Mouse (Mus musculus): ENCODE measurements around the gene Vmn2r70. TPM values are rescaled to one million over a fixed set of nuclear protein-coding genes. Genes with fewer than 3 reads are reported as not detected.

Gene Vmn2r70
- polyA plus RNA-seq (2014; fragmentation: Nextera tagmentation; extraction: Ambion mirVana) = not detected in 2 replicates

DNA sequence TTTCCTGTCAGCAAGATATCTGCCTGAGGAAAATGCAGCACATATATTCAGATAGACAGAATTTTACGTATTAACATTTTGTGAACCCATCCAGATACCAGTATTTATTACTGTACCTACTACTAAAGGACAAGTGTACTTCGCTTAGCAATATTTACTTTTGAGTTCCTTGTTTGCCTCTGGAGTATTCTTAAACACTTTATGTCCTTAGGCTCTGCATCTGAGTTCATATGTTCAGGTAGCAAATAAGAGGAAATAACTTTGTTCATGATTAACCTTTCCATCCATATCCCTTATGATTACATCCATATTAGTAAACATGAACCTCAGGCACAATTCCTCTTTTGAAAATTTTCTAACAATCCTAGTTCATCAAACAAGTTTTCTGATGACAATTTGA is at the start of gene Vmn2r70:
Vmn2r70 (minus strand) TSS at position 101 of the 400 bp plus-strand sequence.
- WGBS = 76% methylated on average over 2 of the region's 2 CpGs
- H3K27me3 ChIP-seq (ENCODE audit: control insufficient read depth, insufficient read depth, low read length) = no peaks in the 10 kb centered on the region
- no peak within 1 kb of the TSS for H3K9ac ChIP-seq (replicated peaks; ENCODE audit: low read depth, low read length)
- no peaks in the 10 kb centered on the region for H3K9me3 ChIP-seq (ENCODE audit: control insufficient read depth, low read length)
- ATAC-seq (ENCODE audit: low read depth) = no peak
- no peak within 1 kb of the TSS for H3K4me3 ChIP-seq (ENCODE audit: low read depth, low read length)
- H3K4me1 ChIP-seq (ENCODE audit: control insufficient read depth, insufficient read depth, low read length) = no peaks in the 10 kb centered on the region
- no peak within 1 kb of the TSS for H3K27ac ChIP-seq (ENCODE audit: low read depth, low read length)
- H3K36me3 ChIP-seq (ENCODE audit: control insufficient read depth, insufficient read depth, low read length) = no peaks in the 10 kb centered on the region
- H3K4me2 ChIP-seq (ENCODE audit: low read depth, low read length) = no peak within 1 kb of the TSS

DNA sequence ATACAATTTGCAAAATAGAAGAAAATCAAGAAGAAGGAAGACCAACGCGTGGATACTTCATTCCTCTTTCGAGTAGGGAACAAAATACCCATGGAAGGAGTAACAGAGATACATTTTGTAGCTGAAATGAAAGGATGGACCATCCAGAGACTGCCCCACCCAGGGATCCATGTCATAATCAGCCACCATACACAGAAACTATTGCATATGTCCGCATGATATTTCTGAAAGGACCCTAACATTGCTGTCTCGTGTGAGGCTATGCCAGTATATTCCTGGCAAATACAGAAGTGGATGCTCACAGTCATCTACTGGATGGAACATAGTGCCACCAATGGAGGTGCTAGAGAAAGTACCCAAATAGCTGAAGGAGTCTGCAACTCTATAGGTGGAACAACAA is 6.2 kb downstream of the Vmn2r70 start, which contains the start of gene Vmn2r71:
Vmn2r71 (plus strand) TSS at position 301 of the 400 bp plus-strand sequence.
- Histone ChIP-seq H3K4me3 (ENCODE audit: low read depth, low read length) (no peak within 1 kb of the TSS), H3K36me3 (ENCODE audit: control insufficient read depth, insufficient read depth, low read length) (no peaks in the 10 kb centered on the region), H3K9ac (replicated peaks; ENCODE audit: low read depth, low read length) (no peak within 1 kb of the TSS), H3K27me3 (ENCODE audit: control insufficient read depth, insufficient read depth, low read length) (no peaks in the 10 kb centered on the region), H3K4me2 (ENCODE audit: low read depth, low read length) (no peak within 1 kb of the TSS), H3K27ac (ENCODE audit: low read depth, low read length) (no peak within 1 kb of the TSS), H3K9me3 (ENCODE audit: control insufficient read depth, low read length) (no peaks in the 10 kb centered on the region), H3K4me1 (ENCODE audit: control insufficient read depth, insufficient read depth, low read length) (no peaks in the 10 kb centered on the region)
- no peak for ATAC-seq (ENCODE audit: low read depth)
- 82% methylated on average over 5 of the region's 5 CpGs for whole genome bisulfite sequencing

DNA sequence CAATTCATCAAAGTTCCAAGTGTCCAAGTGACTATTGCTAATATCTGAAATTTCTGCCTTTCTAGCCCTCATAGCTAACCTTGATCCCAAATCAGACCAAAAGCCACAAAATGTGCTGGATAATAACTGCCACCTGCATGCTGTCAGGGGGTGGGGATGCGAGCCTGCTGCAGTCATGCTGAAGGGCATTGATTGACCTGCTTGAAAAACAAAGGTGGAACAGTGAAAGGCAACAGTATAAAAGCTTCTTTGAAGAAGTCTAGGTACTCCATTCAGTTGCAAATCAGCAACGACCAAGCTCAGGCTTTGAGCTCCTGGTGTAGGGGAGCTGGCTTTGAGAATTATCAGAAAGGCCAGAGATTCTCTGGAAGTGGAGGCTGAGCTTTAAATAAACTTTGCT is 25.9 kb downstream of the Vmn2r70 start:
- Histone ChIP-seq H3K4me2 (ENCODE audit: low read depth, low read length) (no peak overlapping the region), H3K36me3 (ENCODE audit: control insufficient read depth, insufficient read depth, low read length) (no peaks in the 10 kb centered on the region), H3K4me1 (ENCODE audit: control insufficient read depth, insufficient read depth, low read length) (no peaks in the 10 kb centered on the region), H3K9me3 (ENCODE audit: control insufficient read depth, low read length) (no peaks in the 10 kb centered on the region), H3K4me3 (ENCODE audit: low read depth, low read length) (no peak overlapping the region), H3K27me3 (ENCODE audit: control insufficient read depth, insufficient read depth, low read length) (no peaks in the 10 kb centered on the region), H3K9ac (replicated peaks; ENCODE audit: low read depth, low read length) (no peak overlapping the region), H3K27ac (ENCODE audit: low read depth, low read length) (no peak overlapping the region)
- WGBS = 57% methylated on average over 2 of the region's 2 CpGs
- ATAC-seq (ENCODE audit: low read depth) = no peak

DNA sequence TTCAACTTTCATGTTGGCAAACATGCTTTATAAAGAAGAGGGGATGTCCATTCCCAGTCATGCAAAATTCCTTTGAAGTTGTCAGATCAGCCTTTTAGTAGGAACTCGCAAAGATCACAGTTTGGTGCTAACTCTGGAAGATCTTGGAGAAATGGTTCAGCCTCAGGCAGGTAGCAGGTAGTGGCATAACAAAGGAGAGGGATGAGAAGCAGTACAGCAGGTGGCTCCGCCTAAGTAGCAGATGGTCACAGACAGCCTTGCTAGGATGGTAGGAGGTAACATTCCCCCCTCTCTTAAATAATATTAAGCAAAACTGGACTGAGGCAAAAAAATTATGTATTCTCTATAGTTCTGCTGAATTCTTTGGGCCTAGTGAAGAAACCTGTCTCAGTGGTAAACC is 26.9 kb downstream of the Vmn2r70 start:
- Histone ChIP-seq H3K36me3 (ENCODE audit: control insufficient read depth, insufficient read depth, low read length) (no peaks in the 10 kb centered on the region), H3K9me3 (ENCODE audit: control insufficient read depth, low read length) (no peaks in the 10 kb centered on the region), H3K4me3 (ENCODE audit: low read depth, low read length) (no peak overlapping the region), H3K27me3 (ENCODE audit: control insufficient read depth, insufficient read depth, low read length) (no peaks in the 10 kb centered on the region), H3K27ac (ENCODE audit: low read depth, low read length) (no peak overlapping the region), H3K4me1 (ENCODE audit: control insufficient read depth, insufficient read depth, low read length) (no peaks in the 10 kb centered on the region), H3K4me2 (ENCODE audit: low read depth, low read length) (no peak overlapping the region), H3K9ac (replicated peaks; ENCODE audit: low read depth, low read length) (no peak overlapping the region)
- 91% methylated on average over 2 of the region's 2 CpGs for WGBS
- no peak for ATAC-seq (ENCODE audit: low read depth)

Other genes starting within 250 kb of the Vmn2r70 start
- gene Vmn2r69, start 153.3 kb downstream of the Vmn2r70 start, polyA plus RNA-seq (2014; fragmentation: Nextera tagmentation; extraction: Ambion mirVana) = not detected in 2 replicates
- gene Vmn2r71, start 6.1 kb downstream of the Vmn2r70 start, polyA plus RNA-seq (2014; fragmentation: Nextera tagmentation; extraction: Ambion mirVana) = not detected in 2 replicates
- gene Vmn2r72, start 185.9 kb upstream of the Vmn2r70 start, polyA plus RNA-seq (2014; fragmentation: Nextera tagmentation; extraction: Ambion mirVana) = not detected in 2 replicates

All from neural tube, embryonic 14.5 days (tissue).